Mouse (Mus musculus): ENCODE data around the gene Nppc. TPM values are rescaled to one million over a fixed set of nuclear protein-coding genes. Genes with fewer than 3 reads are reported as not detected.

Gene Nppc
- not detected for polyA plus RNA-seq (2015; fragmentation: Illumina TruSeq; extraction: RNeasy Lipid Tissue Mini Kit (QIAGEN cat#74804); ENCODE audit: insufficient read depth, low replicate concordance)

DNA sequence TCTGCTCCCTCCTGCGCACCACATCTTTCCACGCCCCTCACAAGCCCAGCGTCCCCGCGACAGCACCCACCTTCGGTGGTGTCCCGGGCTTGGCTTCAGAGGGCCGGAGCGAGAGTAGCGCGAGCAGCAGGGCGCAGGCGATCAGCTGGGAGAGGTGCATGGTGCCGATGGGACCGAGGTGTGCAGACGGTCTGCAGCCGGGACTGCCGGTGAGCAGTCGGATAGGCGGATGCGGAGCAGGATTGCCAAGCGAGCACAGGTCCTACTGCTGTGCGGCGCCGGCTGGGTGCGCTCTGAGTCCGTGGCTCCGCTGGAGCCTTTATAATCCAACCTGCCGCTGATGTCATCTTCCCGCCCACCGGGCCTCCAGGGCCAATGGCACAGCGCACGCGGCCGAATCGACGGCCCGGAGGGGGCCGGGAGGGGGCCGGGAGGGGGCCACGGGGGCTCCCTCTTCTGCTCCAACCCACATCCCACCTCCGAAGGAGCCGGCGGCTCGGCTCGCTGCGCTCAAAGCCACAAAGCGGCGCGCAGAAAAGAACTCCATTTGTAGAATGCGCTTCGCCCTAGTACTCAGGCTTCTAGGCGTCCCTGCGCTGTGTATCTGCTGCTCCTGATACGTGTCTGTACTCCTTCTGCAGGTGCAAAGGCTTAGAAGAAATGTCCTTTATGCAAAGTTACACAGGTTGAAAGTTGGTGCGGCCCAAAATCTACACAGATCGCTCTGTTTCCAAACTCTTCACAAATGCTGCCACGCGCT, at the start of gene Nppc:
Gene Nppc (minus strand): TSS at position 293 of the 760 bp plus-strand sequence.

DNA sequence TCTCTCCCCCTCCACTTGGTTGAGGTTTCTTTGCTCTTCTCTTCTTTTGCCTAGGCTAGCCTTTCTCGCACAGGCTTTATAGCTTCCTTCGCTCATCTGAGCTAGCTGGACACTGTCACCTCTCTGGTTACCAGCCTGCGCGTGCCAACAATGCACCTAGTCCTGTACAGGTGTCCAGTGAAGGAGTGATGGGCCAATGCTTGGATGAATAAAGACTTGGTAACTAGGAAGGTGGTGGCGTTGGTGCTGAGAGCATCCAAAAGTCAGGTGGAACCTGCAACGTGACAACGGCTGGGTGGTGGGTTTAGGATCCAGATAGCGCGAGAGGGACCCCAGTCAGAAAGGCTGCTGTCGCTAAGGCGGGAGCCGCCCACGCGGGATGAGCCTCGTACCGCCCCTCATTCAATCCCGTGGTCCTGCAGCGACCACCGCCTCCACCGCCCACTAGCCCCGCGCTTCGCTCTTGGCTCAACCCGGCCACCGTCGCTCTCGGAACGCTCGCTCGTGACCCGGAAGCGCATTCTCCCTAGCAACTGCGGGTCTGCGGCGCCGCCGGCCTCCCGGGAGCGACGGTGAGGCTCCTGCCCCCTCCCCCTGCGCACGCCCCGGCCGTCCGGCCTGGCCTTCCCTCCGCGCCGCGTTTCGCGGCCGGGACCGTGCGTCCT, 33.1 kb upstream of the Nppc start, which contains the start of gene Dis3l2:
Gene Dis3l2 (plus strand): TSS at position 509 of the 665 bp plus-strand sequence.

Other genes with a start within 250 kb of the Nppc start
- gene Nmur1, start 244.3 kb downstream of the Nppc start, polyA plus RNA-seq (2015; fragmentation: Illumina TruSeq; extraction: RNeasy Lipid Tissue Mini Kit (QIAGEN cat#74804); ENCODE audit: insufficient read depth, low replicate concordance): not detected
- not detected for gene Tex44, start 244.2 kb downstream of the Nppc start, polyA plus RNA-seq (2015; fragmentation: Illumina TruSeq; extraction: RNeasy Lipid Tissue Mini Kit (QIAGEN cat#74804); ENCODE audit: insufficient read depth, low replicate concordance)
- gene Ptma, start 143.8 kb downstream of the Nppc start, polyA plus RNA-seq (2015; fragmentation: Illumina TruSeq; extraction: RNeasy Lipid Tissue Mini Kit (QIAGEN cat#74804); ENCODE audit: insufficient read depth, low replicate concordance): 2,031 TPM
- gene Pde6d, start 87.9 kb downstream of the Nppc start, polyA plus RNA-seq (2015; fragmentation: Illumina TruSeq; extraction: RNeasy Lipid Tissue Mini Kit (QIAGEN cat#74804); ENCODE audit: insufficient read depth, low replicate concordance): 34.6 TPM
- gene Cops7b, start 87.7 kb downstream of the Nppc start, polyA plus RNA-seq (2015; fragmentation: Illumina TruSeq; extraction: RNeasy Lipid Tissue Mini Kit (QIAGEN cat#74804); ENCODE audit: insufficient read depth, low replicate concordance): 17.0 TPM
- 10.5 TPM for gene Dis3l2, start 33.2 kb upstream of the Nppc start, polyA plus RNA-seq (2015; fragmentation: Illumina TruSeq; extraction: RNeasy Lipid Tissue Mini Kit (QIAGEN cat#74804); ENCODE audit: insufficient read depth, low replicate concordance)